Mouse (Mus musculus) naive thymus-derived CD4-positive, alpha-beta T cell, adult 2 months (primary cell): ENCODE data around the gene 1700102P08Rik.
A peak's percentile ranks its signal among the peaks of the same experiment; 100 is the strongest.

Source experiments
- DNase-seq: peaks from one replicate; pipeline ENCODE4 v3.0.0-alpha.2; 2011; ENCODE audit warnings: low read depth

Gene 1700102P08Rik

DNA sequence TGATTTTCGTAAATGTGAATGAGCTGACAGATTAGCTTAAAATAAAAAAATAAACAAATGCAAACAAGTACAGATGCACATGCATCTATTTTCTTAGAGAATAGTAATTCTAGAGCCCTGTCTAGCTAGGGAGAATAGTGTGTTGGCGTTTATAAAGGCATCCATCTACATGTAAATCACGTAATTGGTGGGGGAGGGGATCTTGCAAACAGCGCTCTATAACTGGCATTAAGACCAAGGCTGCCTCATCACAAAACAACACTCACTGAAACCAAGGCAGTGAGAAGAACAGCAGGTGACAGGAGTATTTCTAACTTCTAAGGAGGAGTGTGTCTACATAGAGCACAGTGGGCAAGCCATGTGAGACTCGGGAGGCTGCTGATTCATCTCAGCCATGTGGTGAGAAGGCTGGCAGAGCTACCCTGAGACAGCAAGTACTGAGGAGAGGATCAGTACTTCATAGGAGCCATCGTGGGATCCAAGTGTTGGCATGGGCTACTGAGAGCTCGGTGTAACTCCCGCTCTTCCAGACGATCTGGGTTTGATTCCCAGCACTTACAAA, 18.9 kb downstream of the 1700102P08Rik start:
- no peak for DNase-seq

GRCm38 (mm10) chr9:108412221-108412620, 19.6 kb downstream of the 1700102P08Rik start:
- peak; percentile 21 for DNase-seq

DNA sequence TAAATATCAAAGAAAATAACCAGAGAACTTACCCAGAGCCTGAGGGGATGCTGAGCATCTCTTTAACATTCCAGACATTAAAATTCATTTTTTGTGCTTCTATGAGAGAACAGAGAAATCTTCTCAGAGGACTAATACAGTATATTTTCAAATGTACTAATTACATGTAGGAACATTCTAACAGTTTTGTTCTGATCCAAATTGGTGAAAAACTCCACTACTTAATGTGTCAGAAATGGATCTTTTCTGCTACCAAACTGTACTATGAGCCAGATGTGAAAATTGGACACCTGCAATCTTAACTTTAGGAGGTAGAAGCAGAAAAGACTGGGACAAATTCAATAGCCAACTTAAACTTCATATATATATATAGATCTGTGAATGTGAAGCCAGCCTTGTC, 35.8 kb downstream of the 1700102P08Rik start, which contains the start of gene Ccdc36:
Gene Ccdc36, minus strand, starts transcription at position 101 of the 400 bp plus-strand sequence.
- no peak for DNase-seq

DNA sequence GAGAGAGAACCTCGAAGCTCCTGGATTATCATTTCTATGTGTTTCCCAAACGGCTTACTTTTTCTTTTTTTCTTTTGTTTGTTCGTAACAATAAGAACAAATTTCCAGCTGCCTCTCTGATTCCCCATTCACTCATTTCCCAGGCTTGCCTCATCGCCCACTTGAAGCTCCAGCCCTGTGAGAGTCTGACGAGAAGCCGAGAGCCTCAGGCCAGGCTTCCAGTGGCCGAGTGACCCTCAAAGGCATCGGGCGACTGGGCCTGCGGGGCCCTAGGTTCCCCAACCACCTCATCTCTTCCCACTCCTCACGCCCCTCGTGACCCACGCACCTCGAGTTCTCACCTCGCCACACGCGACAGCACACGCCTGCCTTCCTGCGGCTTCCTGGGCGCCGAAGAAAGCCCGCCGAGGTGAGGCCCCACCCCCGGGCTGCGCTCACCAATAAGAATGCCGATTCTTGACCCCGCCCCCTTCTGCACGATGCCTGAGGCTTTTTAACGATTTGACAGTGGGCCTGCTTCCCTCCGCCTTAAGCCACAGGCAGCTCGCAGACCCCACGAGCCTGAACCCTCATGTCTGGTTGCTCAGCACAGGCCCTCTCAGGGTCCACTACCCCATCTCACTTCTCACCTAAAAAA, 38.9 kb downstream of the 1700102P08Rik start:
- DNase-seq: no peak

GRCm38 (mm10) chr9:108436182-108436581, 43.6 kb downstream of the 1700102P08Rik start, which contains the start of gene BC048562:
Gene BC048562 (plus strand): TSS chr9:108436482.
- DNase-seq: no peak

DNA sequence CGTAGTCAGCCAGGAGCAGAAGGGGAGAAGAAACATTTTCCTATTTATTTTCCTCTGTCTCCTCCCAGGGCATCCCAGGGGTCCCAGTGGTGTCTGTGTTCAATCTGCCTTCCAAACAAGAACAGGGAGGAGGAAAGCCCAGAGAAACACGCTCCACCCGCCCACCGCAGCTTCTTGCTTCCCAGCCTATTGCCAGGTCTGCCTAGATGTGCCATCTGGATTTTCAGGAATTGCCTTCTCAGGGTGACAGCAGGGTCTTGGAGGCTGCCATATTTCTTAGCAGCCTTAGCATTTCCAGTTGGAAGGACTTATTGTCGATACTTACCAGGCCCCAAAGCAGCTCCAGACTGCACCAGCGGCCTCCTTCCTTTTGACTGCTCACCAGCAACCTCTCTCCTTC, 46.6 kb downstream of the 1700102P08Rik start:
- no peak for DNase-seq

- no peak for DNase-seq
Observed at GRCm38 (mm10) chr9:108440485-108440884, 47.9 kb downstream of the 1700102P08Rik start.

DNA sequence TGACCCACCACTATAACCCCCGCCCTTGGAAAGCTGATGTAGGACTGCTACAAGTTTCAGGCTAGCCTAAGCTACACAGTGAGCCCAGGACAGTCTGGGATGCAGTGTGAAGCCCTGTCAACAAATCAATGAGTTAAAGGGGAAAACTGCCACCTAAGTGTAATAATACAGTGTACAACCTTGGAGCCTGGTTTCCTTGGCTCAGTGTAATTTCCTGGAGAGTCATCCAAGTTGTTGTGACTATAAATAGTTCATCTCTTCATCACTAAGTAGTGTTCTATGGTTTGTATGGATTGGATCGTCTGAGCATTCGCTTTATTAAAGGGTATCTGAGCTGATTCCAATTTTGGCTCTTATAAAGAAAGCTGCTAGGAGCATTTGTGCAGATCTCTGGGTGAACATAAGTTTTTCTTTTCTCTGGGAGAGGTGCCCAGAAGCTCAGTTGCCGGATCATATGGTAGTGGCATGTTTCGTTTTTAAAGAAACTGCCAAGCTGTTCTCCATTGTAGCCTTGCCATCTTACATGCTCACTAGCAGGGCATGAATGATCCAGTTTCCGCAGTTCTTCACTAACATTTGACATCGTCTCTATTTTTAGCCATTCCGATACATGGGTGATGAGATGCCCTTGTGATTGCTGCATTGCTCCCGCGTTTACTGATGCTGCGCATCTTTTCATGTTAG, 48.8 kb downstream of the 1700102P08Rik start:
- no peak for DNase-seq

DNA sequence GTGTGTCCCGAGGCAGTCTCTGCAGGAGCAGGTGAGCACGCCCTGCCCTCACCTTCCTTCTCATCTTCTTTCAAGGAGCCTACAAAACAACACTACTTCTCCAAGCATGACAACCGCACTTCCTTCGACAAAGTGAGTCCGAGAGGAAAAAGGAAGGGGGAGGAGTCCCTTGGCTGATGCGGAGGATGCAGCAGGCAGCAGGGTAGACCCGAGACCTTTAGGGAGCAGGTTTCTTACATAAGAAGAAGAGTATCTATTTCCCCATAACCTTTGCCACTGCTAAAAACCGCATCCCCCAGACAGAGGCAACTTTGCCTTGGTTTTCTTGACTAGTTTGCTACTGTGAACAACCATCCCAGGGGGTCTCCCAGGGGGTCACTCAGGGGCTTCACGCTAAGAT, 52.5 kb downstream of the 1700102P08Rik start:
- peak; percentile 41 for DNase-seq

DNA sequence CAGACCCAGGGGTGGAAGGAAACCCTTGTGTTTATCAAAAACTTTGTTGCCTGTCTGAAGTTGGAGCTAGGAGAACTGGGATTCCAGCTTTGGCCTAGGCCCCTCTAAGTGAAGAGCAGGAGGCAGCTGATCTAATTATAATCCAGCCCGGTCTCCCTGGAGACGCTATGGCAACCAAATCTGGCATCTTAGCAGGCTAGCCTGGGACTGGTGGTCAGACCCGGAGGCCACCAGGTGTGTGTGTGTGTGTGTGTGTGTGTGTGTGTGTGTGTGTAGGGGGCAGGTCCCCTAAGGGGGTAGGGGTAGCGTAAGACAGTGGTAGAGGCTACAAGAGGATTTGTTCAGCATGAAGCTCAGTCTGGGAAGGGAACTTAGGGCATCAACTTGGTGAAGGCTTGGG, 57.3 kb downstream of the 1700102P08Rik start:
- DNase-seq: no peak

DNA sequence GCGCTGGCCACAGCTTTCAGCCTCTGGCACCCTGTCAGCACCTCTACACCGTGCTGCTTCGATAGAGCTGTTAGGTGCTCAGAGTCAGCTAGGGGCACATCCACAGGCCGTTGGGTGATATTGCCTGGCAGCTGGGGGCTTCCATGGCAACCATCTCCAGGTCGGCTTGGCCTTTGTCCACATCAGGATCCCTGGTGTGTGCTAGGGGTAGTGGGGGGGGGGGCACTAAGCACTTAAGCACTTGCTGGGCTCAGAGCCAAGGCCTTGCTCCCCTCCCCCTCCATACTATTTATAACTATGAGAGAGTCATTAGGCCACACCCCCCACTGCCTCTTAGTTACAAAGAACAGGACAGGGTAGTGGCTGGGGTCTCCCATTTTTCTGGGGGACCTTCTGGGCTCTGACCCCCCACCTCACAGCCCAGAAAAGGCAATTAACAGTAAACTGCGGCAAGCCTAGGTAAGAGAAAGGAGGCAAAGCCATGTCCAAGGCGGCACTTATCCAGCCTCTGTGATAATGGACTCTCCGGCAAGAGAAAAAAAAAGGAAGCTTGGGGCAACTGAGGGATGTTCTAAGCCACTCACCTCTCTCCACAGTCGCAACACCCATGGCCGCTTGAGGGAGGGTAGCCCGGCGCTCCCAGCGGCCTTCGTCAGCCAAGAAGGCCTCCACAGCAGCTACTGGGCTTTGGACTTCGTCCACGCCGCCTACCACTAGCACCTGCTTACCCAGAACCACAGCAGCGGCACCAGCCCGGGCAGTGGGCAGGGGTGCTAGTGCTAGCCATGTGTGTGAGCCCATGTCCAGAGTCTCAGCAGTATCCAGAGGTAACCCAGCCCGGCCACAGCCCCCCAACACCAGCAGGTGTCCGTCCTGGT, 57.9 kb downstream of the 1700102P08Rik start:
- no peak for DNase-seq

GRCm38 (mm10) chr9:108451170-108451493, 58.5 kb downstream of the 1700102P08Rik start:
- no peak for DNase-seq

- DNase-seq: no peak
Observed at GRCm38 (mm10) chr9:108451519-108452160, 59.0 kb downstream of the 1700102P08Rik start.

DNA sequence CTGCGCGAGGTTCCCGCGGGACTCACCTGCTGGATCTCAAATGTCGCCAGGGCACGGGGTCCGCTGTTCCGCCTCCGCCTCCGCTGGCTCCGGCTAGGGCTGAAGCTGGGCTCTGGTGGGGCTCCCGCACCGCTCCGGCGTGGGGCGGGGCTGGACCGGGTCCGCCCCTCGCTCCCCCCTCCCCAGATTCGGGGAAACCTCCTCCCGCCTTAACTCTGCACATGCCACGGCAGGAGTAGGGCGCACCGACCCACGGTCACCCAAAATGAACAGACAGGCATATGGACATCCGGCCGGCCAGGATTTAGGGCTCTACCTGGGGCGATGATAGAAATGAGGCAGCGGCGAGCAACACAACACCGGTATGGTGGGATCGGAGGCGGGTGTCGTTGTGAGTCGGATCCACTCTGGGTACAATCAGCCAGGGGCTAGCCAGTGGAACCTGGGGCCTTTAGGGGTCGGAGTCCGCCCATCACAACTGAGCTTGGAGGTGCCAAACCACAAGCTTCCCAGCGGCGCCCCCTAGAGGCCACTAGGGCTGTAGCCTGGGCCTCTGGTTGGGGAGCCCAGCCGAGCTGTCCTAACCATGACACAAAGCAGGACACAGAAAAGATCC, 59.8 kb downstream of the 1700102P08Rik start:
- DNase-seq: peak; percentile 90

GRCm38 (mm10) chr9:108452911-108453310, 60.3 kb downstream of the 1700102P08Rik start:
- no peak for DNase-seq

DNA sequence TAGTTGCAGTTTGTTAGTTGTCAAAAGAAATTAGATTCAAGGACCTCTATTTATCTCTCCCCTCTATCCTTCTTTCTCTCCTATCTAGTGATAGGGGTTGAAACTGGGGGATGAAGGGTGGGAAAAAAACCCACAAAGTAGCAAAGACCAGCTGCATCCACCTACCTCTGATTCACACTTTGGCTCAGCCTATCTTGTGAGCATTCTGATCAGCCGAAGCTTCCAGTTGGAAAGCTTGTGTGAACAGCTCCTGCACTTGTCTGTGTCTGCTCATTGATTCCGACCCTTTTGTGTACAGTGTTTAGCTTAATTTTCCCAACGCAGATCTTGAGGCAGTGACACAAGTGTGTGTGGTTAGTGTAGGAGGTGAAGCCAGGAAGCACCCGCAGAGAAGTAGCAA, 60.9 kb downstream of the 1700102P08Rik start:
- DNase-seq: no peak

GRCm38 (mm10) chr9:108454429-108454828, 61.8 kb downstream of the 1700102P08Rik start:
- DNase-seq: no peak

- DNase-seq: no peak
Observed at GRCm38 (mm10) chr9:108455747-108456571, 63.4 kb downstream of the 1700102P08Rik start.

- no peak for DNase-seq
Observed at GRCm38 (mm10) chr9:108456953-108457352, 64.3 kb downstream of the 1700102P08Rik start.

DNA sequence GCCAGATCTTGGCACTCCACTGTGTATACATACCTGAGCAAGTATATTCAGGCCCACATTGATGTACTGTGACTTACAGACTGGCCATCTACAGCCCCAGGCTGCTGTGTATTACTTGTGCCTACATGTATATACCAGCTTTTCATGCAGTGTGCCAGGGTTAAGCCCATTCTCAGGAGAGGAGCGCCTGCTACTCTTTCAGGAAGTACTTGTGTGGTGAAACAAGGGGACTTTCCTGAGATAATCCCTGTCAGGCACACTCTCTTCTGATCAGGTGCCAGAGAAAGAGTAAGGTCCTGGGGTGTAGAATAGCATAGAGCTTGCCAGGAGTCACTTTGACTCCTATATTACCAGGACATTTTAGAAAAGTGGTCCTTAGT, 67.3 kb downstream of the 1700102P08Rik start:
- no peak for DNase-seq
